Mouse (Mus musculus): ENCODE measurements around the gene Cadps.

Gene Cadps

GRCm38 (mm10) chr14:12337998-12338809 lies 484.7 kb downstream of the Cadps start:
- no peak for DNase-seq

GRCm38 (mm10) chr14:12337421-12337997 lies 485.4 kb downstream of the Cadps start:
- DNase-seq = no peak

- DNase-seq = no peak
Measured at GRCm38 (mm10) chr14:12334925-12335324, 488.0 kb downstream of the Cadps start.

GRCm38 (mm10) chr14:12333622-12334021 lies 489.3 kb downstream of the Cadps start:
- DNase-seq = no peak
